Mouse (Mus musculus) midbrain, embryonic 16.5 days (tissue): Measurements from ENCODE around the gene Fbxo39. TPM values are rescaled to one million over a fixed set of nuclear protein-coding genes. Genes with fewer than 3 reads are reported as not detected.
"Not testable (repeated sequence)": the region's sequence is repeated elsewhere in the genome, so short reads cannot be mapped to it uniquely, and the experiment has no call there.

ENCODE experiments used
- ATAC-seq: fragments of 200-750 bp; cut with Nextera tagmentation; 2 replicates; pipeline ENCODE4 v1.8.0; 2017; ENCODE audit warnings: moderate TSS enrichment
- H3K27ac ChIP-seq: fragments of 300-500 bp; sonication (generic); 2 replicates; pipeline ENCODE4 v1.5.1; 2014; ENCODE audit warnings: mild to moderate bottlenecking, low read length, mixed read lengths
- H3K27me3 ChIP-seq: fragments of 300-500 bp; sonication (generic); 2 replicates; pipeline ENCODE4 v1.6.1; 2014; ENCODE audit warnings: low read depth, low read length, mixed read lengths; ENCODE audit not compliant: control insufficient read depth, insufficient read depth
- H3K36me3 ChIP-seq: fragments of 300-500 bp; sonication (generic); 2 replicates; pipeline ENCODE4 v1.6.1; 2014; ENCODE audit warnings: mild to moderate bottlenecking, low read length, moderate library complexity, mixed read lengths; ENCODE audit not compliant: control insufficient read depth, insufficient read depth
- H3K4me1 ChIP-seq: fragments of 300-500 bp; sonication (generic); 2 replicates; pipeline ENCODE4 v1.6.1; 2014; ENCODE audit warnings: mild to moderate bottlenecking, low read length, mixed read lengths; ENCODE audit not compliant: control insufficient read depth, insufficient read depth
- H3K4me2 ChIP-seq: fragments of 300-500 bp; sonication (generic); 2 replicates; pipeline ENCODE4 v1.6.1; 2014; ENCODE audit warnings: mild to moderate bottlenecking, low read length, mixed read lengths
- H3K4me3 ChIP-seq: fragments of 300-500 bp; sonication (generic); 2 replicates; pipeline ENCODE4 v1.5.1; 2014; ENCODE audit warnings: low read depth, mild to moderate bottlenecking, low read length, moderate library complexity, mixed read lengths
- H3K9ac ChIP-seq: fragments of 300-500 bp; sonication (generic); 2 replicates; pipeline ENCODE4 v1.6.1; 2014; ENCODE audit warnings: low read depth, low read length, mixed read lengths
- H3K9me3 ChIP-seq: fragments of 300-500 bp; sonication (generic); replicated peaks from 2 replicates; pipeline ENCODE4 v1.6.1; 2014; ENCODE audit warnings: mild to moderate bottlenecking, low read length, mixed read lengths; ENCODE audit not compliant: control insufficient read depth, poor library complexity, severe bottlenecking
- WGBS: fragments of 180-500 bp; shearing (Covaris S2); extraction: QIAGEN DNeasy Blood & Tissue Kit; methylation state at CpG from one replicate; pipeline ENCODE4 v1.1.7; 2014; 5-methylcytosine and 5-hydroxymethylcytosine counted together
- polyA plus RNA-seq: library from polyadenylated mRNA; unstranded; fragments of >200 nt; fragmentation: Nextera tagmentation; extraction: Ambion mirVana; gene quantifications from 2 replicates; pipeline ENCODE4 v1.2.1, GENCODE M21; 2015

Fbxo39 gene
- polyA plus RNA-seq, 1 experiment from 2014 or later = not detected

GRCm38 (mm10) chr11:72336726-72337125 is 22.5 kb downstream of the Fbxo39 start:
- Histone ChIP-seq H3K36me3 (no peaks in the 10 kb centered on the region), H3K4me2 (no peak overlapping the region), H3K9me3 (no peaks in the 10 kb centered on the region), H3K4me3 (no peak overlapping the region), H3K4me1 (no peaks in the 10 kb centered on the region), H3K27me3 (no peaks in the 10 kb centered on the region), H3K9ac (no peak overlapping the region), H3K27ac (no peak overlapping the region)
- WGBS = 88% methylated on average over 8 of the region's 8 CpGs
- no peak for ATAC-seq

GRCm38 (mm10) chr11:72338437-72338871 is 24.2 kb downstream of the Fbxo39 start:
- Histone ChIP-seq H3K4me1 (peaks cover 3% of the 10 kb centered on the region; the same call in 1 of the 2 replicates), H3K36me3 (no peaks in the 10 kb centered on the region), H3K4me3 (no peak overlapping the region), H3K9me3 (no peaks in the 10 kb centered on the region), H3K27ac (no peak overlapping the region), H3K4me2 (no peak overlapping the region), H3K9ac (no peak overlapping the region), H3K27me3 (no peaks in the 10 kb centered on the region)
- ATAC-seq = no peak
- 9% methylated on average over 5 of the region's 5 CpGs for WGBS

GRCm38 (mm10) chr11:72339716-72340115 is 25.5 kb downstream of the Fbxo39 start:
- Histone ChIP-seq H3K27ac (no peak overlapping the region), H3K36me3 (no peaks in the 10 kb centered on the region), H3K4me3 (no peak overlapping the region), H3K9me3 (no peaks in the 10 kb centered on the region), H3K4me1 (peaks cover 3% of the 10 kb centered on the region; the same call in 1 of the 2 replicates), H3K27me3 (no peaks in the 10 kb centered on the region), H3K9ac (no peak overlapping the region), H3K4me2 (no peak overlapping the region)
- 74% methylated on average over 4 of the region's 4 CpGs for WGBS
- ATAC-seq = no peak

GRCm38 (mm10) chr11:72342549-72343237 is 28.4 kb downstream of the Fbxo39 start:
- no peak overlapping the region for H3K4me3 ChIP-seq
- H3K4me2 ChIP-seq = peak overlapping the region; percentile 36; the same call in 1 of the 2 replicates
- WGBS = 14% methylated on average over 7 of the region's 7 CpGs
- no peaks in the 10 kb centered on the region for H3K27me3 ChIP-seq
- peak; percentile 87 for ATAC-seq
- no peak overlapping the region for H3K27ac ChIP-seq
- no peaks in the 10 kb centered on the region for H3K36me3 ChIP-seq
- H3K9ac ChIP-seq = no peak overlapping the region
- peaks cover 3% of the 10 kb centered on the region; the same call in 1 of the 2 replicates for H3K4me1 ChIP-seq
- no peaks in the 10 kb centered on the region for H3K9me3 ChIP-seq

GRCm38 (mm10) chr11:72343238-72343625 is 29.0 kb downstream of the Fbxo39 start:
- not testable (repeated sequence) for H3K4me1 ChIP-seq, H3K27ac ChIP-seq, H3K9ac ChIP-seq, H3K4me3 ChIP-seq, H3K9me3 ChIP-seq, H3K27me3 ChIP-seq, H3K36me3 ChIP-seq, H3K4me2 ChIP-seq
- ATAC-seq = 0 out of 2 replicates have a peak, but pooled peaks have one; percentile 2
- WGBS = 87% methylated on average over 5 of the region's 5 CpGs

- no peak for ATAC-seq
- H3K9ac ChIP-seq = no peak overlapping the region
- H3K9me3 ChIP-seq = no peaks in the 10 kb centered on the region
- H3K4me3 ChIP-seq = no peak overlapping the region
- H3K4me1 ChIP-seq = peaks cover 3% of the 10 kb centered on the region; the same call in 1 of the 2 replicates
- H3K27ac ChIP-seq = no peak overlapping the region
- H3K27me3 ChIP-seq = no peaks in the 10 kb centered on the region
- no peaks in the 10 kb centered on the region for H3K36me3 ChIP-seq
- no peak overlapping the region for H3K4me2 ChIP-seq
- WGBS = 22% methylated on average over 8 of the region's 8 CpGs
Measured at GRCm38 (mm10) chr11:72343904-72344303, 29.7 kb downstream of the Fbxo39 start.

- H3K36me3 ChIP-seq = no peaks in the 10 kb centered on the region
- WGBS = 93% methylated on average over 11 of the region's 11 CpGs
- no peaks in the 10 kb centered on the region for H3K9me3 ChIP-seq
- ATAC-seq = no peak
- H3K4me2 ChIP-seq = no peak overlapping the region
- H3K4me1 ChIP-seq = peaks cover 3% of the 10 kb centered on the region; the same call in 1 of the 2 replicates
- H3K27ac ChIP-seq = no peak overlapping the region
- no peak overlapping the region for H3K9ac ChIP-seq
- H3K4me3 ChIP-seq = no peak overlapping the region
- no peaks in the 10 kb centered on the region for H3K27me3 ChIP-seq
Measured at GRCm38 (mm10) chr11:72344486-72344885, 30.2 kb downstream of the Fbxo39 start.

GRCm38 (mm10) chr11:72348563-72348962 is 34.3 kb downstream of the Fbxo39 start:
- WGBS = 69% methylated on average over 10 of the region's 10 CpGs
- no peak overlapping the region for H3K9ac ChIP-seq
- H3K27me3 ChIP-seq = no peaks in the 10 kb centered on the region
- H3K4me1 ChIP-seq = no peaks in the 10 kb centered on the region
- no peak overlapping the region for H3K27ac ChIP-seq
- ATAC-seq = no peak
- no peak overlapping the region for H3K4me3 ChIP-seq
- no peaks in the 10 kb centered on the region for H3K36me3 ChIP-seq
- no peak overlapping the region for H3K4me2 ChIP-seq
- H3K9me3 ChIP-seq = no peaks in the 10 kb centered on the region

GRCm38 (mm10) chr11:72349016-72349415 is 34.8 kb downstream of the Fbxo39 start:
- no peaks in the 10 kb centered on the region for H3K36me3 ChIP-seq
- ATAC-seq = no peak
- no peak overlapping the region for H3K4me3 ChIP-seq
- 61% methylated on average over 8 of the region's 8 CpGs for WGBS
- no peak overlapping the region for H3K4me2 ChIP-seq
- H3K9ac ChIP-seq = no peak overlapping the region
- no peaks in the 10 kb centered on the region for H3K27me3 ChIP-seq
- no peaks in the 10 kb centered on the region for H3K4me1 ChIP-seq
- no peaks in the 10 kb centered on the region for H3K9me3 ChIP-seq
- no peak overlapping the region for H3K27ac ChIP-seq
